Mouse (Mus musculus) urinary bladder, adult 18-20 months (tissue): ENCODE data around the gene Nhlrc3.

ENCODE experiments used
- DNase-seq, 2 experiments: peaks; one replicate each; pipeline ENCODE4 v3.0.0; 2022; ENCODE audit warnings: low spot score in 2 of 2, mixed read lengths in 2 of 2

Nhlrc3 gene

GRCm38 (mm10) chr3:53454561-53454960, 8.6 kb downstream of the Nhlrc3 start:
- DNase-seq, result no peak

DNA sequence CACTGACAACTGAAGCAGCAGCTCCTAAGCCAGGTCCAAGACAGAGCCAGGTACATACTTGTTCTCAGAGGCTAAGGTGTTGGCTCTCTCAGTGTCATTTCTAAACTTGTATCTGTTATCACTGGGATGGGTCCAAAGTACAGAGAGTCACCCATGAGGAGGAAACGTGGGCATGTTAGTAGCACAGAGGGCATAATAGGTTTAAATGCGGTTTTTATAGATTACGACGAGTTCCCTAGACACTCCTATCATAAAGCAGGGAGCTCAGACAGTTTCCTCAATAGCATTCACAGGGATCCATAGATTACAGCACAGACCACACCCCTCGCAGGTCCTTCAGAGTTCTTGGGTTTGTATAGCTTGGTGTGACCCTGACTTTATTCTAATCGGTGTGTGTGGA, 9.1 kb downstream of the Nhlrc3 start:
- no peak for DNase-seq

DNA sequence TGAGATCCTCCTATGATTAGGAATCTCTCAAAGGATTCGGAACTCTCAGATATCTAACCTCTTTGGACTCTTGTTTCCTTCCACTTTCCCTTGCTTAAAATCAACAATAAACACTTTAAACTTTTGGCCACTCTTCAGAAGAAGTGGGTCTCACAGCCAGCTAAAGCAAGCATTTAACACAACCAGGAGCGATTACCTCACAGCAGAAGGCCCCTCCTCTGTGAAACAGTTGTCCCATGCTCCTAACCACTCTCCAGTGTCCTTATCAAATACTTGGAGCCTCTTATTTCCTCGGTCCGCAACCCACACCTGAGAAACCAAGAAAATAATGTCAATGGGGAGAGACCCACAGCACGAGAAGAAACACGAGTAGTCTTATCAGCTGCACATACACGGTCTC, 9.8 kb downstream of the Nhlrc3 start:
- DNase-seq, result no peak

DNA sequence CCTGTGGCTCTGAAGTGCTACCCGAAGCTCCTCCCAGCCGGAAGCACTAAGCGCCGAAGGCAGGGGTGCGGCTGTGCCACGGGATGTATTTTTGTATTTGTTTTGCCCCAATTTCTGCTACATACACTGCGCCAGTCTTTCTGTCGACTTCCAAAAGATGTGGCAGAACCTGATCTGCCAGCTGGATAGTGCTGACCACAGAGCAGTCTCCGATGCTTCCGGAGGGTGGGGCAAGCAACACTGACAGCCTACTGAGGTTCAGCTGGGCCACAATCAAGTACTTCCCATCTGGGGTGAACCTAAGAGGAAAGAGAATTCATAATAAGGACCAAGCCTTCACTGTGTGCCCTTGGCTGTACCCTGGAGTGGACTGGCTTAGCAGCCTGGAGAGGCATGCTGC, 10.8 kb downstream of the Nhlrc3 start:
- DNase-seq, result peak; percentile 47 to 70

GRCm38 (mm10) chr3:53450666-53451065, 12.5 kb downstream of the Nhlrc3 start:
- no peak for DNase-seq

DNA sequence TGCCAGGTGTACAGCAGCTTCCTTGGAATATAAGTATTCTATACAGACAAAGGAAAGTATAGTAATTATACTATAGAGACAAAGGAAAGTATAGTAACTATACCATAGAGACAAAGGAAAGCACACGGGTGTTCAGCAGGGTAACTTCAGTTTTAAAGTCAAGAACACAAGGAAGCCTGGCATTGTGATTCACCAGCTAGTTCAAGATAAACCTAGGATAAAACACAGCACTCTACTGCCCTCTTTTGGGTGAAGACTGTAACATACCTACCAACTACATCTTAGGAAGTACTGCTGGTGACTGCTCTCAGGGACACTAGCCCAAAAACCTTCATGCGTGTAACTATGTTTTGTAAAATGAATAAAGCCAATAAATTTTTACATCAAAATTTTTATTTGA, 14.9 kb downstream of the Nhlrc3 start:
- peak in 1 of 2 experiments; percentile 15 for DNase-seq

- no peak for DNase-seq
Observed at GRCm38 (mm10) chr3:53446801-53447200, 16.3 kb downstream of the Nhlrc3 start.

- no peak for DNase-seq
Observed at GRCm38 (mm10) chr3:53445540-53445939, 17.6 kb downstream of the Nhlrc3 start.

- no peak for DNase-seq
Observed at GRCm38 (mm10) chr3:53436550-53436949, 26.6 kb downstream of the Nhlrc3 start.

DNA sequence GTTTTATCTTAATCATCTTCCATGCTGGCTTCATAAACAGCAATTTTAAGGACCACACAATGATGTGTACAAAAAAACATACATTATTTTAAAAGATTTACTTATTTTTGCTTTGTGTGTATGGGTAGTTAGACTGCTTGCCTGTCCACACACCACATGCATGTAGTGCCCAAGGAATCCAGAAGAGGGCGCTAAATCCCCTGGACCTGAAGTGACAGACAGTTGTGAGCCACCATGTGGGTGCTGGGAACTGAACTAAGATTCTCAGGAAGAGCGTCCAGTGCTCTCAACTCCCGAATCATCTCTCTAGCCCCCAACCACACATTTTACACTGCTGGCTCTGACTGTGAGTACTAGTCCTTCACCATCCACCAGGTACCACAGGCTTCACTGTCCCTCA, 28.5 kb downstream of the Nhlrc3 start:
- no peak for DNase-seq

- no peak for DNase-seq
Observed at GRCm38 (mm10) chr3:53423576-53423975, 39.6 kb downstream of the Nhlrc3 start.

GRCm38 (mm10) chr3:53422691-53423090, 40.4 kb downstream of the Nhlrc3 start:
- DNase-seq, result no peak

- DNase-seq, result no peak
Observed at GRCm38 (mm10) chr3:53421656-53422055, 41.5 kb downstream of the Nhlrc3 start.

- no peak for DNase-seq
Observed at GRCm38 (mm10) chr3:53417701-53418100, 45.4 kb downstream of the Nhlrc3 start.

DNA sequence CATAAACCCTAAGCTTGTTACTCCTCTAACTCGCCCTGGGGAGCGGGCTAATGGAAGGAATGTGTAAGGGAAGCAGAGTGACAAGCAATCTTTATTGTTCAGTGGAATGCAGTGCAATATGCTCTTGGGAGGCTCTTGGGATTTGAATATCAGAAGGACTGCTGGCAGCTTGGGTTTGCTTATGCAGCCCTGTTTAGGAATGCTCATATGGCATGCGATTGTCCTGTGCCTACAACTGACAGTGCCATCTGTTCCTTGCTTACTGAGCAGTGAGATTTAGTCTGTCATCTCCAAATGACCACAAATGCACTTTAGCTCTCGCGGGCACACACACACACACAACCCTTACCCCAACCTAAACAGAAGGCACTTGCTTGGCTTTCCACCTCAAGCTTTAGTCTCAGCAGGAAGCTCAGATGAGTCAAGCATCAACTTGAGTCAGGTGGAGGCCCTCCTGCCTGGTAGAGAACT, 47.1 kb downstream of the Nhlrc3 start:
- no peak for DNase-seq

DNA sequence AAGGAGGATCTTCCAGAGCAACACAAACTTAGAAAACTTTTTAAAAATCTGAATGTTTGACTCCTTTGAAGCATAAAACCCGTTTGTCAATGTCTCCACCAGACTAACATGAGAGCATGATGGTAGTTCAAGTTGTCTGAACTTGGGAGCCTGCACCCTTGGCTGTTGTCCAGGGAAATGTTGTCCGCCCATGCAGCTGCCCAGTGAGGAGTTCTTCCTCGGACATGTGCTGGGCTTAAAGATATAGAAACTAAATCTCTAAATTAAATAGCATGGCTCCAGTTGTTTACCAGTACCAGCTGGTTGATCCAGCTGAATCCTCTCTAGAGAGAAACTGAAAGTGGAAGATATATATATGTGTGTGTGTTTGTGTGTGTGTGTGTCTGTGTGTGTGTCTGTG, 49.2 kb downstream of the Nhlrc3 start:
- no peak for DNase-seq

DNA sequence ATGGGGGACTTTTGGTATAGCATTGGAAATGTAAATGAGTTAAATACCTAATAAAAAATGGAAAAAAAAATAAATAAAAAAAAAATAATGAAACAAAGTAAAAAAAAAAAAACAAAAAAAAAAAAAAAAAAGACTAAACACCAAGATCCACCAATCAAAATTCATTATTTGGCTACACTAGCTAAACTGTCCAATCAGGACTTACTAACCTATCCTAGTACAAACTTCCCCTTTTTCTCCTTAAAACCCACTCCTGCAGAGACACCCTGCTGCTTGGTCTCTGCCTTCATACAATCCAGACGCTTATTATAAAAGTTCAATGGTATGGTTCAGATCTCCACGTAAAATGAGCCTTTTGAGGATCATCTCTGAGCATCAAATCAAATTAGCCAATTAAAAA, 49.7 kb downstream of the Nhlrc3 start:
- DNase-seq, result no peak

- DNase-seq, result no peak
Observed at GRCm38 (mm10) chr3:53412259-53412658, 50.9 kb downstream of the Nhlrc3 start.

DNA sequence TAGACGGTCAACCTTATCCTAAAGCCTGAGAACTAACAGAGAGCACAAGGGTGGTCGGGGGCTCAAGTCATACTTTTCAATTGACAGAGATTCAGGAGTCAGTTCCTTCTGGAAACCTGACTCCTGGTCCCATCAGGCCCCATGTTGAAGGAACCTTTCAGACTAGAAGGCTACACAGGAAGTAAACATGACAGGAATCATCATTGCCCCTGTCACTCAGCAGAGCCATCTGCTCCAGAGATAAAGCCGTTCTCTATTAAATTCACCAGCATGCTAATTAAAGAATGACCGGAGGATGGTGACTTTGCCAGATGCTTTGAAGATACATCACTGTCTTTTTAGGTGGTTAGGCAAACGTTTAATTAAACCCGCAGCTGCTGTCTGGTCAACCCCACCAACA, 53.1 kb downstream of the Nhlrc3 start:
- DNase-seq, result no peak

GRCm38 (mm10) chr3:53407145-53407544, 56.0 kb downstream of the Nhlrc3 start:
- no peak for DNase-seq
